20 mouse cellular contexts compared by ENCODE assay signal in the genomic region with DNA sequence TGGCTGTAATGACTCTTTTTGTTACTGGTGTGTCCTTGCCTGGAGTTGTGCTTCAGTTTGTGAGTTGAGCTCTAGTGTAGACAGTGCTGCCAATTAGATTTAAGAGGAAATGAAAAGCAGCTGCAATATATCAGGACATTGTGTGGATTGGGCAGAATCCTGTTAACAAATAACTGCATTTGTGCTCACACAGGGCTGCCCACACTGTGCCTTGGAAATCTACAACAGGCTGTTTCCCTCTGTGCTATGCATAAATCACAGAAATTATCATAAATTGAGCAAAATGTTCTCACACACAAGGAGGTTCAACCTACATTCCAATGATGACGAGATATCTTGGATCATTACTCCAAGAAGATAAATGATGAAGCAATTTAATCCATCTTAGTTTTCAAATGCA.
DNase-seq lines count a peak whose midpoint lies in the region; ATAC-seq lines count a peak whose summit lies in the region.
"Had no signal": no experiment of that assay in that cellular context is flagged by ENCODE, and none has a peak within 500 bp of the region (broad histone marks: within the 10 kb centered on the region; RNA-seq: fewer than 3 reads in every experiment).

No protein-coding gene starts in this region.

- no peak overlapping the region for H3K4me2 ChIP-seq in hindbrain, embryonic 12.5 days (replicated peaks)
- H3K4me2 ChIP-seq: forebrain, embryonic 15.5 days; heart, embryonic 12.5 days; neural tube, embryonic 12.5 days had no signal

- 73% methylated on average over 1 of the region's 1 CpGs for WGBS in hindbrain, embryonic 12.5 days
- 86% methylated on average over 1 of the region's 1 CpGs for WGBS in hindbrain, embryonic 10.5 days

- no peaks in the 10 kb centered on the region for H3K9me3 ChIP-seq in hindbrain, embryonic 12.5 days (replicated peaks)
- no peaks in the 10 kb centered on the region for H3K9me3 ChIP-seq in hindbrain, embryonic 10.5 days
- H3K9me3 ChIP-seq: forebrain, embryonic 15.5 days; G1E; heart, embryonic 12.5 days; megakaryocyte, embryonic 14.5 days; neural tube, embryonic 12.5 days had no signal

- DNase-seq in right cerebral cortex, adult 18-20 months: peak; percentile 40
- no peak for DNase-seq in right cerebral cortex, postnatal 4 days
- DNase-seq in layer of hippocampus, adult 8-10 months (ENCODE audit: low spot score in 2 of 2): peak; percentile 36 to 37
- DNase-seq in left cerebral cortex, postnatal 36 days (ENCODE audit: low spot score in 2 of 2): peak; percentile 7 to 17
- no peak for DNase-seq in embryo, embryonic 10.5 days (ENCODE audit: low spot score)
- DNase-seq in hindbrain, embryonic 10.5 days (ENCODE audit: low spot score): no peak
- DNase-seq: adrenal gland, adult 2 months; cerebellum, adult 2 months; gastrocnemius, postnatal 14 days; heart, postnatal 36 days; lung, postnatal 10 days; thymus, postnatal 4 days had no signal

- no peaks in the 10 kb centered on the region for H3K4me1 ChIP-seq in hindbrain, embryonic 12.5 days
- no peaks in the 10 kb centered on the region for H3K4me1 ChIP-seq in hindbrain, embryonic 10.5 days (replicated peaks)
- H3K4me1 ChIP-seq: forebrain, embryonic 15.5 days; heart, embryonic 12.5 days; megakaryocyte, embryonic 14.5 days; neural tube, embryonic 12.5 days had no signal

- no peaks in the 10 kb centered on the region for H3K36me3 ChIP-seq in hindbrain, embryonic 12.5 days
- H3K36me3 ChIP-seq in hindbrain, embryonic 10.5 days: no peaks in the 10 kb centered on the region
- H3K36me3 ChIP-seq: forebrain, embryonic 15.5 days; G1E; heart, embryonic 12.5 days; neural tube, embryonic 12.5 days had no signal

- no peak overlapping the region for H3K9ac ChIP-seq in hindbrain, embryonic 12.5 days
- H3K9ac ChIP-seq: forebrain, embryonic 15.5 days; heart, embryonic 12.5 days; liver, embryonic 14.5 days; neural tube, embryonic 12.5 days had no signal

- intact Hi-C loops in left cerebral cortex, postnatal 36 days (cut with DNase I): no loop called here

- H3K27me3 ChIP-seq in hindbrain, embryonic 12.5 days: no peaks in the 10 kb centered on the region
- no peaks in the 10 kb centered on the region for H3K27me3 ChIP-seq in hindbrain, embryonic 10.5 days (ENCODE audit: insufficient read depth, poor library complexity, severe bottlenecking)
- H3K27me3 ChIP-seq: forebrain, embryonic 15.5 days; heart, embryonic 12.5 days; megakaryocyte, embryonic 14.5 days; neural tube, embryonic 12.5 days had no signal

- no peak overlapping the region for H3K27ac ChIP-seq in hindbrain, embryonic 12.5 days
- H3K27ac ChIP-seq in hindbrain, embryonic 10.5 days: no peak overlapping the region
- H3K27ac ChIP-seq: forebrain, embryonic 15.5 days; liver, embryonic 14.5 days; neural tube, embryonic 12.5 days had no signal

- no peak overlapping the region for H3K4me3 ChIP-seq in hindbrain, embryonic 12.5 days
- no peak overlapping the region for H3K4me3 ChIP-seq in hindbrain, embryonic 10.5 days
- H3K4me3 ChIP-seq: erythroblast, embryonic 14.5 days; forebrain, embryonic 15.5 days; heart, embryonic 12.5 days; megakaryocyte, embryonic 14.5 days; neural tube, embryonic 12.5 days had no signal

- ATAC-seq in hindbrain, embryonic 12.5 days (ENCODE audit: low FRiP score): no peak
- ATAC-seq: forebrain, embryonic 15.5 days had no signal

Comparison
In these comparisons a context has a peak if more than half of its experiments do, and no peak if none do; other contexts are left out.
1. DNase-seq: peak in right cerebral cortex, adult 18-20 months (single experiment), layer of hippocampus, adult 8-10 months (2 of 2) and left cerebral cortex, postnatal 36 days (2 of 2); none in right cerebral cortex, postnatal 4 days (single experiment), embryo, embryonic 10.5 days (single experiment) and hindbrain, embryonic 10.5 days (single experiment).